Mouse (Mus musculus): ENCODE results near the gene Wfdc6b. TPM values are rescaled to one million over a fixed set of nuclear protein-coding genes. Genes with fewer than 3 reads are reported as not detected.

Wfdc6b gene
- polyA plus RNA-seq, 1 experiment = not detected

- TF ChIP-seq POLR2A (IDR thresholded peaks at IDR 0.05; ENCODE audit: low read depth, low read length) = no peak
- no peak for TF ChIP-seq CTCF (conservative IDR thresholded peaks at IDR 0.05; ENCODE audit: insufficient read depth, insufficient read length, low read depth, low read length)
- no peak overlapping the region for H3K4me3 ChIP-seq (ENCODE audit: insufficient read depth, low read depth, low read length)
- 74% methylated on average over 7 of the region's 7 CpGs for WGBS
Measured at GRCm38 (mm10) chr2:164664851-164665250, 51.5 kb downstream of the Wfdc6b start.

More at GRCm38 (mm10) chr2:164664851-164665250, 51.5 kb downstream of the Wfdc6b start:
- H3K36me3 ChIP-seq (ENCODE audit: control insufficient read depth, insufficient read depth, low read length) = no peaks in the 10 kb centered on the region
- peak; percentile 71 for DNase-seq
- H3K4me1 ChIP-seq (ENCODE audit: control insufficient read depth, insufficient read depth, low read length) = no peaks in the 10 kb centered on the region
- H3K27ac ChIP-seq (ENCODE audit: insufficient read depth, low read depth, low read length) = no peak overlapping the region
- no peaks in the 10 kb centered on the region for H3K27me3 ChIP-seq (replicated peaks; ENCODE audit: control insufficient read depth, insufficient read depth, low read length)

Other genes starting within 250 kb of the Wfdc6b start
- 3.0 and 4.6 TPM in 2 replicates for gene Slpi, start 224.4 kb upstream of the Wfdc6b start, polyA plus RNA-seq (2012; rRNA removed)
- gene Rbpjl, start 210.4 kb upstream of the Wfdc6b start, polyA plus RNA-seq (2012; rRNA removed) = 0.04 TPM in 1 of 2 replicates, not detected in the other
- gene Matn4, start 208.4 kb upstream of the Wfdc6b start, polyA plus RNA-seq (2012; rRNA removed) = 1.4 and 2.6 TPM in 2 replicates
- 194 and 212 TPM in 2 replicates for gene Sdc4, start 169.6 kb upstream of the Wfdc6b start, polyA plus RNA-seq (2012; rRNA removed)
- gene Sys1, start 156.6 kb upstream of the Wfdc6b start, polyA plus RNA-seq (2012; rRNA removed) = 94.5 and 122 TPM in 2 replicates
- gene Gm20458, start 152.6 kb upstream of the Wfdc6b start, polyA plus RNA-seq (2012; rRNA removed) = 22.1 and 23.4 TPM in 2 replicates
- 0.10 TPM in 1 of 2 replicates, not detected in the other for gene Trp53tg5, start 139.8 kb upstream of the Wfdc6b start, polyA plus RNA-seq (2012; rRNA removed)
- gene Dbndd2, start 127.4 kb upstream of the Wfdc6b start, polyA plus RNA-seq (2012; rRNA removed) = 36.8 and 43.6 TPM in 2 replicates
- 101 and 123 TPM in 2 replicates for gene Pigt, start 116.0 kb upstream of the Wfdc6b start, polyA plus RNA-seq (2012; rRNA removed)
- gene Wfdc2, start 51.1 kb upstream of the Wfdc6b start, polyA plus RNA-seq (2012; rRNA removed) = 459 and 460 TPM in 2 replicates
- gene Spint3, start 40.1 kb upstream of the Wfdc6b start, polyA plus RNA-seq (2012; rRNA removed) = not detected in 2 replicates
- gene Wfdc6a, start 28.1 kb upstream of the Wfdc6b start, polyA plus RNA-seq (2012; rRNA removed) = not detected in 2 replicates
- gene Eppin, start 19.9 kb upstream of the Wfdc6b start, polyA plus RNA-seq (2012; rRNA removed) = not detected in 2 replicates
- not detected in 2 replicates for gene Wfdc8, start 104 bp downstream of the Wfdc6b start, polyA plus RNA-seq (2012; rRNA removed)
- 9.2 and 10.3 TPM in 2 replicates for gene Wfdc16, start 25.3 kb downstream of the Wfdc6b start, polyA plus RNA-seq (2012; rRNA removed)
- gene Wfdc10, start 42.5 kb downstream of the Wfdc6b start, polyA plus RNA-seq (2012; rRNA removed) = not detected in 2 replicates
- gene Wfdc9, start 43.1 kb downstream of the Wfdc6b start, polyA plus RNA-seq (2012; rRNA removed) = not detected in 2 replicates
- gene Wfdc11, start 60.6 kb downstream of the Wfdc6b start, polyA plus RNA-seq (2012; rRNA removed) = not detected in 2 replicates
- gene Wfdc13, start 71.6 kb downstream of the Wfdc6b start, polyA plus RNA-seq (2012; rRNA removed) = not detected in 2 replicates
- not detected in 2 replicates for gene Spint4, start 85.0 kb downstream of the Wfdc6b start, polyA plus RNA-seq (2012; rRNA removed)
- gene Spint5, start 101.8 kb downstream of the Wfdc6b start, polyA plus RNA-seq (2012; rRNA removed) = not detected in 2 replicates
- gene Wfdc3, start 132.4 kb downstream of the Wfdc6b start, polyA plus RNA-seq (2012; rRNA removed) = 0.57 and 1.0 TPM in 2 replicates
- gene Dnttip1, start 132.5 kb downstream of the Wfdc6b start, polyA plus RNA-seq (2012; rRNA removed) = 32.6 and 34.5 TPM in 2 replicates
- gene Ube2c, start 156.4 kb downstream of the Wfdc6b start, polyA plus RNA-seq (2012; rRNA removed) = 6.6 and 7.1 TPM in 2 replicates
- 124 TPM in 1 of 2 replicates, not detected in the other for gene Tnnc2, start 166.4 kb downstream of the Wfdc6b start, polyA plus RNA-seq (2012; rRNA removed)
- gene Snx21, start 172.3 kb downstream of the Wfdc6b start, polyA plus RNA-seq (2012; rRNA removed) = 23.2 and 32.9 TPM in 2 replicates
- 68.4 and 75.7 TPM in 2 replicates for gene Acot8, start 191.4 kb downstream of the Wfdc6b start, polyA plus RNA-seq (2012; rRNA removed)
- gene Zswim3, start 191.6 kb downstream of the Wfdc6b start, polyA plus RNA-seq (2012; rRNA removed) = 2.2 and 2.7 TPM in 2 replicates
- 11.7 and 11.8 TPM in 2 replicates for gene Zswim1, start 209.2 kb downstream of the Wfdc6b start, polyA plus RNA-seq (2012; rRNA removed)
- gene Spata25, start 215.0 kb downstream of the Wfdc6b start, polyA plus RNA-seq (2012; rRNA removed) = 0.20 TPM in 1 of 2 replicates, not detected in the other
- gene Ctsa, start 219.4 kb downstream of the Wfdc6b start, polyA plus RNA-seq (2012; rRNA removed) = 504 and 687 TPM in 2 replicates
- gene Neurl2, start 219.9 kb downstream of the Wfdc6b start, polyA plus RNA-seq (2012; rRNA removed) = 3.7 and 4.7 TPM in 2 replicates
- 39.6 and 41.5 TPM in 2 replicates for gene Pltp, start 244.2 kb downstream of the Wfdc6b start, polyA plus RNA-seq (2012; rRNA removed)

Data from kidney, adult 2 months (tissue).